Mouse (Mus musculus) heart, adult 2 months (tissue): Measurements from ENCODE around the gene Zfp61.

Experiments used
- CTCF ChIP-seq: fragments of 200-600 bp; IDR thresholded peaks from 2 replicates; pipeline ENCODE4 v1.8.1; 2022; ENCODE audit warnings: antibody characterized with exemption, mild to moderate bottlenecking, moderate library complexity
- EP300 ChIP-seq: fragments of 200-500 bp; IDR thresholded peaks from 2 replicates; pipeline ENCODE4 v1.6.1; 2011; ENCODE audit warnings: low read depth, low read length, control low read depth; ENCODE audit not compliant: insufficient read depth
- POLR2A ChIP-seq: fragments of 200-500 bp; IDR thresholded peaks from 2 replicates; pipeline ENCODE4 v1.6.1; 2011; ENCODE audit warnings: mild to moderate bottlenecking, low read depth, low read length, control low read depth; ENCODE audit not compliant: insufficient read depth

- TF ChIP-seq POLR2A: no peak
- no peak for TF ChIP-seq CTCF
- no peak for TF ChIP-seq EP300
These were observed 20.2 kb downstream of the Zfp61 start for GRCm38 (mm10) chr7:24280858-24281145.
